Mouse (Mus musculus) forebrain, embryonic 16.5 days (tissue): Measurements from ENCODE around the gene Fam53b. TPM values are rescaled to one million over a fixed set of nuclear protein-coding genes. Genes with fewer than 3 reads are reported as not detected.

ENCODE experiments used
- ATAC-seq: fragments of 200-750 bp; cut with Nextera tagmentation; 2 replicates; pipeline ENCODE4 v1.8.0; 2017; ENCODE audit warnings: mild to moderate bottlenecking, moderate library complexity
- H3K27ac ChIP-seq: fragments of 300-500 bp; sonication (generic); 2 replicates; pipeline ENCODE4 v1.5.1; 2014; ENCODE audit warnings: low read length, control low read depth
- H3K27me3 ChIP-seq: fragments of 300-500 bp; sonication (generic); replicated peaks from 2 replicates; pipeline ENCODE4 v1.6.1; 2014; ENCODE audit warnings: low read length; ENCODE audit not compliant: control insufficient read depth, insufficient read depth
- H3K36me3 ChIP-seq: fragments of 300-500 bp; sonication (generic); 2 replicates; pipeline ENCODE4 v1.6.1; 2014; ENCODE audit not compliant: control insufficient read depth, insufficient read depth
- H3K4me1 ChIP-seq: fragments of 300-500 bp; sonication (generic); replicated peaks from 2 replicates; pipeline ENCODE4 v1.6.1; 2014; ENCODE audit warnings: low read length; ENCODE audit not compliant: control insufficient read depth, insufficient read depth
- H3K4me2 ChIP-seq: fragments of 300-500 bp; sonication (generic); 2 replicates; pipeline ENCODE4 v1.6.1; 2014; ENCODE audit warnings: mild to moderate bottlenecking, low read length, control low read depth
- H3K4me3 ChIP-seq: fragments of 300-500 bp; sonication (generic); replicated peaks from 2 replicates; pipeline ENCODE4 v1.5.1; 2014; ENCODE audit warnings: mild to moderate bottlenecking, low read length, control low read depth
- H3K9ac ChIP-seq: fragments of 300-500 bp; sonication (generic); replicated peaks from 2 replicates; pipeline ENCODE4 v1.6.1; 2014; ENCODE audit warnings: low read depth, low read length, control low read depth
- H3K9me3 ChIP-seq: fragments of 300-500 bp; sonication (generic); 2 replicates; pipeline ENCODE4 v1.6.1; 2016; ENCODE audit warnings: low read length; ENCODE audit not compliant: control insufficient read depth
- WGBS: fragments of 180-500 bp; shearing (Covaris S2); extraction: QIAGEN DNeasy Blood & Tissue Kit; methylation state at CpG from one replicate; pipeline ENCODE4 v1.1.7; 2014; 5-methylcytosine and 5-hydroxymethylcytosine counted together
- polyA plus RNA-seq: library from polyadenylated mRNA; unstranded; fragments of >200 nt; fragmentation: Nextera tagmentation; extraction: Ambion mirVana; gene quantifications from 2 replicates; pipeline ENCODE4 v1.2.1, GENCODE M21; 2015

The Fam53b gene
- polyA plus RNA-seq, 1 experiment from 2014 or later = 29.2 TPM

- H3K27ac ChIP-seq = no peak overlapping the region
- H3K4me1 ChIP-seq = peaks cover 7% of the 10 kb centered on the region
- no peaks in the 10 kb centered on the region for H3K27me3 ChIP-seq
- H3K9me3 ChIP-seq = no peaks in the 10 kb centered on the region
- H3K9ac ChIP-seq = no peak overlapping the region
- ATAC-seq = no peak
- no peak overlapping the region for H3K4me3 ChIP-seq
- H3K4me2 ChIP-seq = no peak overlapping the region
- H3K36me3 ChIP-seq = no peaks in the 10 kb centered on the region
- WGBS = 86% methylated on average over 14 of the region's 14 CpGs
Observed at GRCm38 (mm10) chr7:132690716-132691472, 122.8 kb downstream of the Fam53b start.

- Histone ChIP-seq H3K9me3 (no peaks in the 10 kb centered on the region), H3K27ac (no peak overlapping the region), H3K4me1 (peaks cover 7% of the 10 kb centered on the region), H3K9ac (no peak overlapping the region), H3K27me3 (no peaks in the 10 kb centered on the region), H3K4me2 (no peak overlapping the region), H3K4me3 (no peak overlapping the region), H3K36me3 (no peaks in the 10 kb centered on the region)
- 89% methylated on average over 5 of the region's 5 CpGs for WGBS
- no peak for ATAC-seq
Observed at GRCm38 (mm10) chr7:132689722-132690121, 124.0 kb downstream of the Fam53b start.

GRCm38 (mm10) chr7:132688721-132689120, 125.0 kb downstream of the Fam53b start:
- Histone ChIP-seq H3K27me3 (no peaks in the 10 kb centered on the region), H3K4me3 (no peak overlapping the region), H3K9ac (no peak overlapping the region), H3K4me1 (peaks cover 7% of the 10 kb centered on the region), H3K27ac (no peak overlapping the region), H3K9me3 (no peaks in the 10 kb centered on the region), H3K4me2 (no peak overlapping the region), H3K36me3 (no peaks in the 10 kb centered on the region)
- ATAC-seq = no peak
- 48% methylated on average over 5 of the region's 5 CpGs for WGBS

- H3K27ac ChIP-seq = no peak overlapping the region
- 67% methylated on average over 2 of the region's 2 CpGs for WGBS
- H3K9me3 ChIP-seq = no peaks in the 10 kb centered on the region
- H3K4me2 ChIP-seq = no peak overlapping the region
- peaks cover 6% of the 10 kb centered on the region for H3K4me1 ChIP-seq
- H3K4me3 ChIP-seq = no peak overlapping the region
- no peak for ATAC-seq
- no peaks in the 10 kb centered on the region for H3K36me3 ChIP-seq
- no peaks in the 10 kb centered on the region for H3K27me3 ChIP-seq
- no peak overlapping the region for H3K9ac ChIP-seq
Observed at GRCm38 (mm10) chr7:132687897-132688296, 125.8 kb downstream of the Fam53b start.

- Histone ChIP-seq H3K27me3 (no peaks in the 10 kb centered on the region), H3K27ac (no peak overlapping the region), H3K36me3 (no peaks in the 10 kb centered on the region), H3K4me1 (peaks cover 3% of the 10 kb centered on the region; the same call in 1 of the 2 replicates), H3K9me3 (no peaks in the 10 kb centered on the region), H3K4me2 (no peak overlapping the region), H3K9ac (no peak overlapping the region), H3K4me3 (no peak overlapping the region)
- ATAC-seq = no peak
- 95% methylated on average over 3 of the region's 3 CpGs for WGBS
Observed at GRCm38 (mm10) chr7:132686515-132686914, 127.2 kb downstream of the Fam53b start.

- no peak for ATAC-seq
- 81% methylated on average over 4 of the region's 4 CpGs for WGBS
- H3K27me3 ChIP-seq = no peaks in the 10 kb centered on the region
Observed at GRCm38 (mm10) chr7:132683923-132684322, 129.8 kb downstream of the Fam53b start.

GRCm38 (mm10) chr7:132682901-132683300, 130.8 kb downstream of the Fam53b start:
- no peak for ATAC-seq
- H3K27me3 ChIP-seq = no peaks in the 10 kb centered on the region
- H3K4me3 ChIP-seq = no peak overlapping the region
- no peak overlapping the region for H3K27ac ChIP-seq
- no peak overlapping the region for H3K9ac ChIP-seq
- H3K4me2 ChIP-seq = no peak overlapping the region
- 67% methylated on average over 3 of the region's 3 CpGs for WGBS
- no peaks in the 10 kb centered on the region; the same call in 1 of the 2 replicates for H3K4me1 ChIP-seq
- no peaks in the 10 kb centered on the region for H3K9me3 ChIP-seq
- H3K36me3 ChIP-seq = no peaks in the 10 kb centered on the region

More at GRCm38 (mm10) chr7:132683923-132684322, 129.8 kb downstream of the Fam53b start:
- H3K27ac ChIP-seq = no peak overlapping the region
- no peaks in the 10 kb centered on the region for H3K9me3 ChIP-seq
- H3K9ac ChIP-seq = no peak overlapping the region
- H3K4me2 ChIP-seq = no peak overlapping the region
- H3K36me3 ChIP-seq = no peaks in the 10 kb centered on the region
- H3K4me3 ChIP-seq = no peak overlapping the region
- H3K4me1 ChIP-seq = peaks cover 1% of the 10 kb centered on the region; the same call in 1 of the 2 replicates

- ATAC-seq = no peak
- 95% methylated on average over 3 of the region's 3 CpGs for WGBS
- Histone ChIP-seq H3K27me3 (no peaks in the 10 kb centered on the region), H3K4me1 (no peaks in the 10 kb centered on the region; the same call in 1 of the 2 replicates), H3K4me2 (no peak overlapping the region), H3K36me3 (no peaks in the 10 kb centered on the region), H3K9ac (no peak overlapping the region), H3K4me3 (no peak overlapping the region), H3K27ac (no peak overlapping the region), H3K9me3 (no peaks in the 10 kb centered on the region)
Observed at GRCm38 (mm10) chr7:132682336-132682735, 131.3 kb downstream of the Fam53b start.

GRCm38 (mm10) chr7:132681831-132682230, 131.9 kb downstream of the Fam53b start:
- Histone ChIP-seq H3K27me3 (no peaks in the 10 kb centered on the region), H3K9me3 (no peaks in the 10 kb centered on the region), H3K4me3 (no peak overlapping the region), H3K27ac (no peak overlapping the region), H3K9ac (no peak overlapping the region), H3K36me3 (no peaks in the 10 kb centered on the region), H3K4me2 (no peak overlapping the region), H3K4me1 (no peaks in the 10 kb centered on the region; the same call in 1 of the 2 replicates)
- WGBS = 87% methylated on average over 1 of the region's 1 CpGs
- no peak for ATAC-seq
